Mouse (Mus musculus) C2C12 (cell line): ENCODE results near the gene Foxk2.
A peak's percentile ranks its signal among the peaks of the same experiment; 100 is the strongest.

ENCODE experiments used
- CTCF ChIP-seq: IDR thresholded peaks from one replicate; pipeline ENCODE4 v1.5.1; 2011; ENCODE audit not compliant: control insufficient read depth, insufficient read depth, insufficient read length
- FOSL1 ChIP-seq: IDR thresholded peaks from one replicate; pipeline ENCODE4 v1.8.0; 2011; ENCODE audit warnings: mild to moderate bottlenecking, low read length; ENCODE audit not compliant: poor library complexity, insufficient read depth, severe bottlenecking
- MAX ChIP-seq: IDR thresholded peaks from one replicate; pipeline ENCODE4 v1.6.1; 2011; ENCODE audit warnings: mild to moderate bottlenecking, control low read depth

GRCm38 (mm10) chr11:121235475-121236238 is 24.1 kb upstream of the Foxk2 start:
- TF ChIP-seq CTCF, result peak; percentile 27
- TF ChIP-seq FOSL1, result no peak
- TF ChIP-seq MAX, result no peak
